Mouse (Mus musculus) intestine, postnatal 0 days (tissue): ENCODE measurements around the gene Hnrnpul2. TPM values are rescaled to one million over a fixed set of nuclear protein-coding genes. Genes with fewer than 3 reads are reported as not detected.
A peak's percentile ranks its signal among the peaks of the same experiment; 100 is the strongest.
"Not testable (repeated sequence)": the region's sequence is repeated elsewhere in the genome, so short reads cannot be mapped to it uniquely, and the experiment has no call there.

Experiments used
- ATAC-seq: fragments of 200-750 bp; cut with Nextera tagmentation; 2 replicates; pipeline ENCODE4 v1.8.0; 2017; ENCODE audit warnings: mild to moderate bottlenecking, moderate TSS enrichment, moderate library complexity
- H3K27ac ChIP-seq: fragments of 300-500 bp; sonication (generic); 2 replicates; pipeline ENCODE4 v1.5.1; 2014; ENCODE audit warnings: mild to moderate bottlenecking, low read depth, low read length, moderate library complexity
- H3K27me3 ChIP-seq: fragments of 300-500 bp; sonication (generic); replicated peaks from 2 replicates; pipeline ENCODE4 v1.6.1; 2014; ENCODE audit warnings: low read length, mixed read lengths; ENCODE audit not compliant: control insufficient read depth, insufficient read depth
- H3K36me3 ChIP-seq: fragments of 300-500 bp; sonication (generic); 2 replicates; pipeline ENCODE4 v1.6.1; 2014; ENCODE audit warnings: mild to moderate bottlenecking, moderate library complexity; ENCODE audit not compliant: control insufficient read depth, insufficient read depth
- H3K4me1 ChIP-seq: fragments of 300-500 bp; sonication (generic); replicated peaks from 2 replicates; pipeline ENCODE4 v1.6.1; 2014; ENCODE audit warnings: antibody characterized with exemption, low read length, mixed read lengths; ENCODE audit not compliant: control insufficient read depth, insufficient read depth
- H3K4me2 ChIP-seq: fragments of 300-500 bp; sonication (generic); replicated peaks from 2 replicates; pipeline ENCODE4 v1.6.1; 2014; ENCODE audit warnings: low read depth, mild to moderate bottlenecking, moderate library complexity
- H3K4me3 ChIP-seq: fragments of 300-500 bp; sonication (generic); 2 replicates; pipeline ENCODE4 v1.5.1; 2014; ENCODE audit warnings: low read depth, low read length
- H3K9ac ChIP-seq: fragments of 300-500 bp; sonication (generic); 2 replicates; pipeline ENCODE4 v1.6.1; 2014; ENCODE audit warnings: mild to moderate bottlenecking, low read depth, low read length
- H3K9me3 ChIP-seq: fragments of 300-500 bp; sonication (generic); 2 replicates; pipeline ENCODE4 v1.6.1; 2016; ENCODE audit warnings: mixed run types; ENCODE audit not compliant: control insufficient read depth
- CTCF ChIP-seq: sonication (generic); IDR thresholded peaks from 2 replicates; pipeline ENCODE4 v1.5.1; 2016; ENCODE audit warnings: low read depth, mild to moderate bottlenecking, control low read depth, antibody characterized with exemption, moderate library complexity
- WGBS: fragments of 180-500 bp; shearing (Covaris S2); extraction: QIAGEN DNeasy Blood & Tissue Kit; methylation state at CpG from one replicate; pipeline ENCODE4 v1.1.7; 2014; 5-methylcytosine and 5-hydroxymethylcytosine counted together
- polyA plus RNA-seq: library from polyadenylated mRNA; unstranded; fragments of >200 nt; fragmentation: Nextera tagmentation; extraction: Ambion mirVana; gene quantifications from 2 replicates; pipeline ENCODE4 v1.2.1, GENCODE M21; 2015

The Hnrnpul2 gene
- polyA plus RNA-seq, 1 experiment from 2014 or later: 5.4 TPM

DNA sequence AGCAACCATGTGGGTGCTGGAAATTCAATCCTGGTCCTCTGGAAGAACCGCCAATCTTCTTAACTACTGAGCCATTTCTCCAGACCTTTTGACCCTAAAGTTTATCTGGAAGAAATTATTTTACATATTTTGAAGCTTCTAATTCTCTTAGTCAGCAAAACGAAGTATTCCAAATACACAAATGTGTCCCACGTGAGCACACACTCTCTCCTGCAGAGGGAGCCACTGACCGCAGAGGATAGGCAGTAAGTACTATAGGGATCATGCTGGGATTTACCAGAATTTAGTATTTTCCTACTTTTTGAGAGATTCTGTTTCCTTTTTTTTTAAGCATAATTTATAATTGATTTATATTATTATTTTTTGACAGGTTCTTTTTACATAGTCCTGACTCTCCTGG lies 37.9 kb downstream of the Hnrnpul2 start:
- H3K36me3 ChIP-seq: no peaks in the 10 kb centered on the region
- no peak overlapping the region for H3K4me3 ChIP-seq
- no peak for ATAC-seq
- H3K27me3 ChIP-seq: no peaks in the 10 kb centered on the region
- 31% methylated on average over 4 of the region's 4 CpGs for WGBS
- peak; percentile 79 for TF ChIP-seq CTCF
- no peak overlapping the region for H3K9ac ChIP-seq
- no peak overlapping the region for H3K4me2 ChIP-seq
- H3K9me3 ChIP-seq: no peaks in the 10 kb centered on the region
- no peak overlapping the region for H3K27ac ChIP-seq
- no peaks in the 10 kb centered on the region for H3K4me1 ChIP-seq

- no peak for ATAC-seq
- Histone ChIP-seq H3K36me3 (no peaks in the 10 kb centered on the region), H3K4me3 (no peak overlapping the region)
These were observed 39.2 kb downstream of the Hnrnpul2 start for GRCm38 (mm10) chr19:8859018-8859417.

GRCm38 (mm10) chr19:8864265-8864664 lies 44.5 kb downstream of the Hnrnpul2 start:
- no peaks in the 10 kb centered on the region for H3K27me3 ChIP-seq
- H3K4me2 ChIP-seq: no peak overlapping the region
- 84% methylated on average over 6 of the region's 6 CpGs for WGBS
- no peak for TF ChIP-seq CTCF
- no peak overlapping the region for H3K4me3 ChIP-seq
- H3K4me1 ChIP-seq: no peaks in the 10 kb centered on the region
- H3K9ac ChIP-seq: no peak overlapping the region
- no peaks in the 10 kb centered on the region for H3K9me3 ChIP-seq
- ATAC-seq: no peak
- no peaks in the 10 kb centered on the region for H3K36me3 ChIP-seq
- H3K27ac ChIP-seq: no peak overlapping the region

More at GRCm38 (mm10) chr19:8859018-8859417, 39.2 kb downstream of the Hnrnpul2 start:
- Histone ChIP-seq H3K9ac (no peak overlapping the region), H3K4me1 (no peaks in the 10 kb centered on the region), H3K27ac (no peak overlapping the region), H3K9me3 (no peaks in the 10 kb centered on the region), H3K27me3 (no peaks in the 10 kb centered on the region), H3K4me2 (no peak overlapping the region)
- 17% methylated on average over 1 of the region's 1 CpGs for WGBS
- TF ChIP-seq CTCF: peak; percentile 69

GRCm38 (mm10) chr19:8870381-8870780 lies 50.6 kb downstream of the Hnrnpul2 start:
- peak overlapping the region; percentile 87; the same call in 1 of the 2 replicates for H3K27ac ChIP-seq
- peaks cover 22% of the 10 kb centered on the region for H3K36me3 ChIP-seq
- not testable (repeated sequence) for H3K27me3 ChIP-seq, H3K4me1 ChIP-seq, ATAC-seq, H3K9me3 ChIP-seq
- peak overlapping the region; percentile 86 for H3K4me2 ChIP-seq
- H3K9ac ChIP-seq: peak overlapping the region; percentile 89; the same call in 1 of the 2 replicates
- 79% methylated on average over 3 of the region's 3 CpGs for WGBS
- H3K4me3 ChIP-seq: peak overlapping the region; percentile 80

- WGBS: 38% methylated on average over 9 of the region's 9 CpGs
- TF ChIP-seq CTCF: no peak
- H3K27ac ChIP-seq: peak overlapping the region; percentile 87
- H3K36me3 ChIP-seq: peaks cover 27% of the 10 kb centered on the region
- H3K27me3 ChIP-seq: no peaks in the 10 kb centered on the region
- peak overlapping the region; percentile 80 for H3K4me3 ChIP-seq
- H3K4me2 ChIP-seq: peak overlapping the region; percentile 86
- ATAC-seq: peak; percentile 12; the same call in 1 of the 2 replicates
- H3K4me1 ChIP-seq: 0 out of 2 replicates have a peak, but pooled peaks cover 3% of the 10 kb centered on the region
- no peaks in the 10 kb centered on the region for H3K9me3 ChIP-seq
- peak overlapping the region; percentile 89 for H3K9ac ChIP-seq
These were observed 51.0 kb downstream of the Hnrnpul2 start for GRCm38 (mm10) chr19:8870838-8871237.

DNA sequence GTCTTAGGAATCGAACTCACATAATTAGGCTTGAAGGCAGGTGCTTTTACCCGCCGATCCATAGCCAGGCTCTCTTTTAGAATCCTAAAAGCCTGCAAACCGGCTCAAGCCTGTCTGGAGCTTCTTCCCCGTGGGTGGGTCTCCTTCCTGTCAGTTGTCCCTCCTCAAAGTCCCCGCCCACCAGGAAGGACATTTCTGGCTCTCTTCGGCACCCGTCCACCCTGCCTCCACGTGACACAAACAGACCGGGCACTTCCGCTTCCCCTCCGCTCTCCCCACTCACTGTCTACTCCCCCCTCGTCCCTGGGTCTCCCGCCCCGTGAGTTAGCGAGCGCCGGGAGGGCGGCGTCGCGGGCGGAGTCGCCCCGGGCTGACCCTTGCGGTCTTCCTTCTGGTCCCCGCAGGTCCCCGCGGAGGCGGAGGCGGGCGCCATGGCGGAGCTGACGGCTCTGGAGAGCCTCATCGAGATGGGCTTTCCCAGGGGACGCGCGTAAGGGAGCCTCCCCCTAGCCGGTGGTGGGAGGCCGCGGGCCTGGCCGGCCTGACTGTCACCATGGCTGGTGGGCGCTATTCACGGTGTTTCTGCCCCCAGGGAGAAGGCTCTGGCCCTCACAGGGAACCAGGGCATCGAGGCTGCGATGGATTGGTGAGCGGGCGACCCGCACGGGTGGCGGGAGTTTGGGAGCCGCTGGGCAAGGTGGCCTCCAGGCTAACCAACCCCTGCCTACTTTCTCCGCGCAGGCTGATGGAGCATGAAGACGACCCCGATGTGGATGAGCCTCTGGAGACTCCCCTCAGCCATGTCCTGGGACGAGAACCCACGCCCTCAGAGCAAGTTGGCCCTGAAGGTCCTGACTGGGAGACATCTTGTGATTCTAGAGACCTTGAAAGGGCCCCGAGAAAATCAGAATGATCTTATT lies 51.7 kb downstream of the Hnrnpul2 start, which contains the start of gene Ubxn1:
Gene Ubxn1, plus strand, starts transcription at position 230 of the 920 bp plus-strand sequence.
- Histone ChIP-seq H3K36me3 (peaks cover 32% of the 10 kb centered on the region), H3K4me1 (0 out of 2 replicates have a peak, but pooled peaks cover 3% of the 10 kb centered on the region), H3K9me3 (no peaks in the 10 kb centered on the region), H3K4me2 (peak within 1 kb of the TSS; percentile 86), H3K27ac (peak within 1 kb of the TSS; percentile 87), H3K4me3 (peak within 1 kb of the TSS; percentile 80), H3K9ac (peak within 1 kb of the TSS; percentile 89), H3K27me3 (no peaks in the 10 kb centered on the region)
- under 1% methylated on average over 59 of the region's 59 CpGs for WGBS
- ATAC-seq: peak; percentile 96
- TF ChIP-seq CTCF: no peak
